ENCODE assay signal across 8 mouse cellular contexts in genomic region chr19:44135960-44136485, GRCm38 (mm10). TPM values are rescaled to one million over a fixed set of nuclear protein-coding genes. Genes with fewer than 3 reads are reported as not detected.
DNase-seq lines count a peak whose midpoint lies in the region; ATAC-seq and TF ChIP-seq lines count a peak whose summit lies in the region.

No protein-coding gene starts in this region.

- H3K36me3 ChIP-seq in kidney, adult 2 months (ENCODE audit: control insufficient read depth, insufficient read depth, low read length) = no peaks in the 10 kb centered on the region; the same call in none of the 2 replicates
- H3K36me3 ChIP-seq in hindbrain, embryonic 14.5 days (replicated peaks; ENCODE audit: control insufficient read depth, insufficient read depth) = peaks cover 45% of the 10 kb centered on the region
- peaks cover 24% of the 10 kb centered on the region for H3K36me3 ChIP-seq in midbrain, embryonic 15.5 days (replicated peaks)

- no peak for TF ChIP-seq CTCF in kidney, adult 2 months (conservative IDR thresholded peaks at IDR 0.05; ENCODE audit: insufficient read depth, insufficient read length, low read depth, low read length)

- H3K9ac ChIP-seq in hindbrain, embryonic 14.5 days = peak overlapping the region; percentile 47; the same call in 1 of the 2 replicates
- peak overlapping the region; percentile 39; the same call in 1 of the 2 replicates for H3K9ac ChIP-seq in midbrain, embryonic 15.5 days

- DNase-seq in kidney, adult 2 months = peak; percentile 9
- no peak for DNase-seq in kidney, postnatal 14 days
- peak; percentile 27 to 36 for DNase-seq in cerebellum, postnatal 25 days
- DNase-seq in hindbrain, embryonic 14.5 days (ENCODE audit: low spot score) = no peak
- no peak for DNase-seq in c-Kit-positive CD71-positive TER-119-positive erythroid progenitor cells, embryonic 14.5 days (ENCODE audit: low spot score)
- DNase-seq in lung, postnatal 4 days = no peak
- no peak for DNase-seq in adrenal gland, postnatal 10 days

- H3K4me1 ChIP-seq in kidney, adult 2 months (ENCODE audit: control insufficient read depth, insufficient read depth, low read length) = peaks cover 5% of the 10 kb centered on the region
- H3K4me1 ChIP-seq in hindbrain, embryonic 14.5 days (replicated peaks; ENCODE audit: control insufficient read depth, insufficient read depth, low read length) = peaks cover 10% of the 10 kb centered on the region
- peaks cover 10% of the 10 kb centered on the region for H3K4me1 ChIP-seq in midbrain, embryonic 15.5 days

- peak overlapping the region; percentile 28; the same call in 1 of the 2 replicates for H3K4me3 ChIP-seq in kidney, adult 2 months (ENCODE audit: insufficient read depth, low read depth, low read length)
- peak overlapping the region; percentile 56 for H3K4me3 ChIP-seq in hindbrain, embryonic 14.5 days (replicated peaks; ENCODE audit: low read length)
- H3K4me3 ChIP-seq in midbrain, embryonic 15.5 days = peak overlapping the region; percentile 65

- peak overlapping the region; percentile 88 for H3K4me2 ChIP-seq in hindbrain, embryonic 14.5 days (replicated peaks)
- peak overlapping the region; percentile 51 for H3K4me2 ChIP-seq in midbrain, embryonic 15.5 days

- no peak overlapping the region for H3K27ac ChIP-seq in kidney, adult 2 months (ENCODE audit: insufficient read depth, low read depth, low read length)
- H3K27ac ChIP-seq in hindbrain, embryonic 14.5 days = peak overlapping the region; percentile 97
- 0 out of 2 replicates have a peak overlapping the region, but pooled peaks have one; percentile 59 for H3K27ac ChIP-seq in midbrain, embryonic 15.5 days

- H3K9me3 ChIP-seq in hindbrain, embryonic 14.5 days (ENCODE audit: control insufficient read depth, low read length) = no peaks in the 10 kb centered on the region
- H3K9me3 ChIP-seq in midbrain, embryonic 15.5 days = no peaks in the 10 kb centered on the region

- WGBS in kidney, adult 2 months = 23% methylated on average over 7 of the region's 7 CpGs
- WGBS in hindbrain, embryonic 14.5 days = 32% methylated on average over 7 of the region's 7 CpGs
- 20% methylated on average over 7 of the region's 7 CpGs for WGBS in midbrain, embryonic 15.5 days

- no peak for ATAC-seq in hindbrain, embryonic 14.5 days (ENCODE audit: low FRiP score)
- peak; percentile 61 for ATAC-seq in midbrain, embryonic 15.5 days (replicated peaks)

- H3K27me3 ChIP-seq in kidney, adult 2 months (replicated peaks; ENCODE audit: control insufficient read depth, insufficient read depth, low read length) = no peaks in the 10 kb centered on the region
- no peaks in the 10 kb centered on the region for H3K27me3 ChIP-seq in hindbrain, embryonic 14.5 days (ENCODE audit: control insufficient read depth, insufficient read depth, low read length)
- H3K27me3 ChIP-seq in midbrain, embryonic 15.5 days (replicated peaks) = no peaks in the 10 kb centered on the region

- no peak for TF ChIP-seq POLR2A in kidney, adult 2 months (IDR thresholded peaks at IDR 0.05; ENCODE audit: low read depth, low read length)

RNA-seq across cellular contexts. Expression of gene Cwf19l1, which starts 0.3 kb away (rescaled TPM):
- 7.9 and 9.9 TPM in 2 replicates for polyA plus RNA-seq in kidney, adult 2 months (2012; rRNA removed)
- polyA plus RNA-seq in hindbrain, embryonic 14.5 days (2014; fragmentation: Nextera tagmentation; extraction: Ambion mirVana) = 29.7 and 36.6 TPM in 2 replicates
- polyA plus RNA-seq in midbrain, embryonic 15.5 days (2015; fragmentation: Nextera tagmentation; extraction: Ambion mirVana) = 29.6 and 37.4 TPM in 2 replicates
- total RNA-seq in adrenal gland, postnatal 10 days (2021) = 10 to 100 TPM; 22.9 to 23.8 TPM

RNA-seq across cellular contexts. Expression of gene Bloc1s2, which starts 10.2 kb away (rescaled TPM):
- 19.7 and 28.1 TPM in 2 replicates for polyA plus RNA-seq in kidney, adult 2 months (2012; rRNA removed)
- polyA plus RNA-seq in hindbrain, embryonic 14.5 days (2014; fragmentation: Nextera tagmentation; extraction: Ambion mirVana) = 164 and 173 TPM in 2 replicates
- 143 and 159 TPM in 2 replicates for polyA plus RNA-seq in midbrain, embryonic 15.5 days (2015; fragmentation: Nextera tagmentation; extraction: Ambion mirVana)
- 10 to 100 TPM; 29.1 to 30.1 TPM for total RNA-seq in adrenal gland, postnatal 10 days (2021)

RNA-seq across cellular contexts. Expression of gene Chuk, which starts 28.7 kb away (rescaled TPM):
- 28.9 and 34.4 TPM in 2 replicates for polyA plus RNA-seq in kidney, adult 2 months (2012; rRNA removed)
- 48.3 and 52.5 TPM in 2 replicates for polyA plus RNA-seq in hindbrain, embryonic 14.5 days (2014; fragmentation: Nextera tagmentation; extraction: Ambion mirVana)
- polyA plus RNA-seq in midbrain, embryonic 15.5 days (2015; fragmentation: Nextera tagmentation; extraction: Ambion mirVana) = 61.7 and 68.0 TPM in 2 replicates
- 10 to 100 TPM; 48.6 to 52.9 TPM for total RNA-seq in adrenal gland, postnatal 10 days (2021)

RNA-seq across cellular contexts. Expression of gene Pkd2l1, which starts 56.2 kb away (rescaled TPM):
- polyA plus RNA-seq in kidney, adult 2 months (2012; rRNA removed) = 0.02 TPM in 1 of 2 replicates, not detected in the other
- polyA plus RNA-seq in hindbrain, embryonic 14.5 days (2014; fragmentation: Nextera tagmentation; extraction: Ambion mirVana) = 0.43 and 0.51 TPM in 2 replicates
- 0.06 TPM in 2 replicates for polyA plus RNA-seq in midbrain, embryonic 15.5 days (2015; fragmentation: Nextera tagmentation; extraction: Ambion mirVana)
- not detected for total RNA-seq in adrenal gland, postnatal 10 days (2021)

Comparison
In these comparisons a context has a peak if more than half of its experiments do, and no peak if none do; other contexts are left out.
1. DNase-seq: peak in kidney, adult 2 months (single experiment) and cerebellum, postnatal 25 days (2 of 2); none in kidney, postnatal 14 days (single experiment), hindbrain, embryonic 14.5 days (single experiment), c-Kit-positive CD71-positive TER-119-positive erythroid progenitor cells, embryonic 14.5 days (single experiment), lung, postnatal 4 days (0 of 2) and adrenal gland, postnatal 10 days (single experiment).
2. Peak in every context shown above with its lines, with median percentiles within 50 percentile points of each other: H3K4me3 ChIP-seq.